Mouse (Mus musculus): ENCODE data around the gene 1700020L24Rik.

Gene 1700020L24Rik

DNA sequence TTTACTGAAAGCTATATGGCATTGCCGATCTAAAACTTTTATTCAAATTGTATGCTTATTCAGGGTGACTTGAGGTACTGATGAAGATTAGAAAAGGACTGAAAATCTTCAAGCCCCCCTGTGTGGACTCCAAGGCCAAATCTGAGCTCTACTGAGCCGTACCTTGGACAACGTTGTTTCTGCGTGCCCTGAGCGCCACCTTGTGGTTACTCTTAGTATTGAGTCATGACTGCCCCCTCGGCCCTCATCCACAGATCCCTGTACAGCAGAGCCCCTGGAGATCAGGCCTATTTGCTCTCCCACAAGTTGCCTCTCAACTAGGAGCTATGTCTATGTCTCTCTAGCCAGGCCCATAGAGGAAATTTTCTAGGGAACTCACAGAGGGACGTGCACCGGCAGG, 12.8 kb upstream of the 1700020L24Rik start:
- POLR2A ChIA-PET, result interaction anchor here in 3 of 4 experiments (0.8 to 2.0 kb wide), 8 partner anchors 8 to 154 kb away, joined by 3 to 7 read pairs (median 3); partner anchors contain the start of genes Ap2b1 (in 1 of the 3) and Taf15 (in 1 of the 3)

DNA sequence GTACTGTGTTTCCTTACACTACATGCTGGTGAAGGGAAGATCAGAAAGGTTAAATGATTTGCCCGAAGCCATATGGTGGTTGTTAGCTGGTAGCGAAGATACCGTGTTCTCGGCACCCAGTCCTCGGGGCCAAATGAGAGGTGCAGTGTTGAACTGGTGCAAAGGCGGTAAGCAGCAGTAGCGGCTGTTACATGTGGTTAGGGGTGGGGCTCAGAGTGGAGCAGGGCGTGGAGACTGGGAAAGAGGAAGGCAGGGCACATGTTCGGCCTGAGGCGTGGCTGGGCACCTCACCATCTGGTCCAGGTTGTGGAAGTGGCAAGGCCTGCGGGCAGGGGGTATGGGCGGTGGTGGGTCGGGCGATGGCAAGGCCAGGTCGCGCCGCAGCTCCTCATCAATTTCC, 10.5 kb upstream of the 1700020L24Rik start:
- ChIA-PET CTCF (interaction anchor here in 2 of 4 experiments (0.9 to 3.1 kb wide), 4 partner anchors 10 to 94 kb away, joined by 3 to 11 read pairs (median 3); partner anchors contain the start of gene Rasl10b (in 1 of the 2)), POLR2A (interaction anchor here in 2 of 4 experiments (0.8 to 2.7 kb wide), 18 partner anchors 9 to 156 kb away, joined by 3 to 11 read pairs (median 4); partner anchors contain the start of genes Ap2b1 (in 2 of the 2), Taf15 (in 2 of the 2) and Pex12 (in 1 of the 2))

More for the DNA sequence above, 12.8 kb upstream of the 1700020L24Rik start:
- CTCF ChIA-PET, result interaction anchor here (0.6 to 1.6 kb wide), 33 partner anchors 9 to 586 kb away, joined by 3 to 9 read pairs (median 4); partner anchors contain the start of genes Rasl10b (in 2 of the 4), Ap2b1 (in 1 of the 4) and Taf15 (in 1 of the 4)

DNA sequence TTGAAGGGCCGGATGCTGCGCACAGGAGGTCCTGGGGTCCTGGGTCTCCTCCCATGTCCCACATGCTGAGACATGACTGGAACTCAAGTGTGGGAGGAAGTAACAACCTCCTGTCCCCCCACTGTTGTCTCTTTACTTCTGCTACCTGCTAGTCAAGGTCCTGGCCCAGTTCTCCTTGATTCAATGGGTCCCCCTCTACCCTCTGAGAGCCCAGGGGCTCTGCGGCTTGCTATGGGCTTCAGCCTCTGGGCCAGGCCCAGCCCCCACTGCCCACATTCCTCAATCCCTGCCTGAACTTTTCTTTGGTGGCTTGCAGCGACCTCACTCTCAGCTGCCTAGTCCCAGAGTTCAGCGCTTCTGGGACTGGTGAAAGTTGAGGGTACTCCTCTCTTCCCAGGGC, 8.1 kb upstream of the 1700020L24Rik start, which contains the start of gene Gas2l2:
Gene Gas2l2, minus strand, starts transcription at position 101 of the 400 bp plus-strand sequence.
- CTCF ChIA-PET, result interaction anchor here in 1 of 4 experiments (3.1 kb wide), 1 partner anchor 11 kb away, joined by 11 read pairs; no protein-coding TSS in a partner anchor
- POLR2A ChIA-PET, result interaction anchor here in 3 of 4 experiments (0.8 to 1.7 kb wide), 4 partner anchors 8 to 158 kb away, joined by 3 to 7 read pairs (median 4); no protein-coding TSS in a partner anchor

DNA sequence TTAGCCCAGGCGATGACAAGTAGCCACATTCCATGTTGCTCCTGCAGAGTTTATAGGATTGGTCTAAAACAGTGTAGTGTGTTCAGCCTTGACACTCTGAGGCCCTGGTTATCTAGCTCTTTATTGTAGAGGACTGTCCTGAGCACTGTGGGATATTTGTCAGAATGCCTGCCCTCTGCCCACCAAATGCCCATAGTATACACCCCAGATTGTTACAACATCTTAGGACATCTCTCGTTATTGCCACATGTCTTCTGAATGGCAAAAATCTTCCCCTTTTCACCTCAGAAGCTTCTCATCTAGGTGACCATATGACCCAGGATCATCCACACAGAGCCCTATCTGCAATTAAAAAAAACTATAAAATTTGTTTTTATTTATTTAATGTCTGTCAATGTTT, 4.9 kb upstream of the 1700020L24Rik start:
- CTCF ChIA-PET, result interaction anchor here in 1 of 4 experiments (0.9 kb wide), 1 partner anchor 10 kb away, joined by 4 read pairs; no protein-coding TSS in a partner anchor
- POLR2A ChIA-PET, result interaction anchor here in 1 of 4 experiments (1.1 kb wide), 1 partner anchor 321 kb away, joined by 3 read pairs; the partner anchor contains the start of gene Heatr6

DNA sequence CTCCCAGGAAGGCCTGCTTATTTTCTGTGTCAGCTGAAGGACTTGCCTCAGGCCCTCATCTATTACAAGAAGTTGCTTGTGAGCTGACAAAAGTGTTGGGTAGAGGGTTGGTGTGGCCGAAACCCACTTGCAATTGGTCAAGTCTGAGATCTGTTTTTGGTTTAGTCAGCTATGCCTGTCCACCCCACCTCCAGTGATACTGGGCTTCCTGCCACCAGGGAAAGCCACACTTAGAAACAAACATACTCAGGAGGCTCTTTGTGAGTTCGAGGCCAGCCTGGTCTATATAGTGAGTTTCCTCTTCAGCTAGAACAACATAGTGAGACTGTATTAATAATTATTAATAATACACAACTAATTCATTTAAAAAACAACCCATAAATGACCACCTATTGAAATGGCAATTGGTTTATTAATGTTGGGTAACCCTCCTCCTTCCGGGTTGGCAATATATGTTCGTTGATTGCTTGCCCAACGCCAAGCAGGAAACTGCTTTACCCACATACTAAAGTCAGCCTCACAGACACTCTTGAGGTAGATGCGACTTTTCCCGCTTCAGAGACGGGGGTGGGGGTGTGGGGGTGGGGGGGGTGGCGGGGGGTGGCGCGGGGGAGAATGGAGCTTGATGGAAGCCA, 2.1 kb downstream of the 1700020L24Rik start:
- CTCF ChIA-PET, result interaction anchor here (0.7 to 5.5 kb wide), 32 partner anchors 11 to 156 kb away, joined by 3 to 34 read pairs (median 4); partner anchors contain the start of genes Taf15 (in 3 of the 4), Ap2b1 (in 1 of the 4), Gas2l2 (in 1 of the 4) and Mmp28 (in 1 of the 4)
- POLR2A ChIA-PET, result interaction anchor here (1.0 to 30.5 kb wide), 9 partner anchors 11 to 148 kb away, joined by 3 to 563 read pairs (median 4); partner anchors contain the start of genes Taf15 (in 3 of the 4) and Gas2l2 (in 1 of the 4)

DNA sequence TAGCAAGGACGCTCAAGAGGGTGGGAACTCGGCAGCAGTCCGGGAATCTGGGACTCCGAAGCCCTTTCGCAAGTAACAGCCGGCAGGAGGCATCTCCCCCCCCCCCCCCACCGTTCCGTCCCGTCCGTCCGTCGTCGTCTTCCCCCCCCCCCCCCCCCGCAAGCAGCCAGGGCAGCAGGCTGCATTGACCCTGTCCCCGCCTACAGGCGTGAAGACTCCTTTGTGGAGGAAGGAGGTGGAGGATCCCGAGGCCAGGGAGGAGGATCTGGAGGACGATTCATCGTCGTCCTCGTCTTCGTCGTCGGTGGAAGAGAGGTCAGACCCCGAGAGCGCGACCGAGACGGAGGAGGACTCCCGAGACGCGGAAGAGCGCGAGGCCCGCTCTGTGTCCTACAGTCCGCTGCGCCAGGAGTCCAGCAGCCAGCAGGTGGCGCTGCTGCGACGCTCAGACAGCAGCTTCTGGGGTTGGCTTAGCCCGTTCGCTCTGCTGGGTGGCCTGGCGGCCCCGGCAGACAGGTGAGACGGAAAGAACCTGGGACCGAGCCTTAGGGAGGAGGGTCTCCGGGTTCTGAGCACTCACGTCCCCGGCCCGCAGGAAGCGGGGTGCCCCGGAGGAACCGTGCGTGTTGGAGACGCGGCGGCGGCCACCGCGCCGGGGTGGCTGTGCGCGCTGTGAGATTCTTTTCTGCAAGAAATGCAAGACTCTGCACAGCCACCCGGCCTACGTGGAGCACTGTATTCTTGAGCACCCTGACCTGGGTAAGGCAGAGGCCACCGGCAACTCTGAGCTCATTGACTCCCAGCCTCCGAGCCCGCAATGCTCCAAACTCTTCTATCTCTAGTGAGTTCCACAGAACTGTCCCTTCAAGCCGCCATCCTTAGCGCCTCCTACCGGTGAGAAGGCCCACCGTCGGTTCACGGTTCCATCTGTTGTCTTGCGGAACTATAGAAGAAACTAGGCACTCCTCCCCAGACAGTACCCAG, 2.9 kb downstream of the 1700020L24Rik start:
- POLR2A ChIA-PET, result interaction anchor here (0.7 to 30.5 kb wide), 13 partner anchors 9 to 138 kb away, joined by 3 to 563 read pairs (median 4); partner anchors contain the start of genes Taf15 (in 3 of the 4), Gas2l2 (in 1 of the 4) and Pex12 (in 1 of the 4)
- CTCF ChIA-PET, result interaction anchor here (0.6 to 5.5 kb wide), 36 partner anchors 10 to 594 kb away, joined by 3 to 34 read pairs (median 4); partner anchors contain the start of genes Taf15 (in 3 of the 4), Ap2b1 (in 1 of the 4), Gas2l2 (in 1 of the 4) and Mmp28 (in 1 of the 4)

DNA sequence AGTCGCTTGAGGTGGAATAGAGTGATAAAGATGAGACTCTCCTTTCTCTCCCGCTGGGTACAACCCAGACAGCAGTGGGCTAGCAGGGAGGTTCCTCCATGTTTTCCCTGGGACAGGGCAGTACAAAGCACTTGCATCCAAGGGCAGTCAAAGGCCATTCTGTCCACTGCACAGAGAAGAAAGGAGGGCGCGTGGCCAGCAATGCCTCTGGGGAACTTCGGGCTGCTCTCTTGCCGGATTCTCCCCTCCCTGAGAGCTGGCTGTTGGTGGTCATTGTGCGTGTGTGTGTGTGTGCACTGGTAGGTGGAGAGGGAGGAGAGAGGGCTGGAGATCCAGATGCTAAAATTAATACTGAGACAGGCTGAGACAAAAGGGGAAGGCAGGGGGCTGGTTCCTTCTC, 3.8 kb downstream of the 1700020L24Rik start:
- CTCF ChIA-PET, result interaction anchor here in 3 of 4 experiments (1.3 to 5.5 kb wide), 13 partner anchors 8 to 142 kb away, joined by 3 to 34 read pairs (median 6); partner anchors contain the start of genes Taf15 (in 3 of the 3) and Ap2b1 (in 1 of the 3)
- POLR2A ChIA-PET, result interaction anchor here (0.5 to 30.5 kb wide), 13 partner anchors 8 to 139 kb away, joined by 3 to 563 read pairs (median 4); partner anchors contain the start of genes Taf15 (in 3 of the 4), Gas2l2 (in 1 of the 4) and Pex12 (in 1 of the 4)

DNA sequence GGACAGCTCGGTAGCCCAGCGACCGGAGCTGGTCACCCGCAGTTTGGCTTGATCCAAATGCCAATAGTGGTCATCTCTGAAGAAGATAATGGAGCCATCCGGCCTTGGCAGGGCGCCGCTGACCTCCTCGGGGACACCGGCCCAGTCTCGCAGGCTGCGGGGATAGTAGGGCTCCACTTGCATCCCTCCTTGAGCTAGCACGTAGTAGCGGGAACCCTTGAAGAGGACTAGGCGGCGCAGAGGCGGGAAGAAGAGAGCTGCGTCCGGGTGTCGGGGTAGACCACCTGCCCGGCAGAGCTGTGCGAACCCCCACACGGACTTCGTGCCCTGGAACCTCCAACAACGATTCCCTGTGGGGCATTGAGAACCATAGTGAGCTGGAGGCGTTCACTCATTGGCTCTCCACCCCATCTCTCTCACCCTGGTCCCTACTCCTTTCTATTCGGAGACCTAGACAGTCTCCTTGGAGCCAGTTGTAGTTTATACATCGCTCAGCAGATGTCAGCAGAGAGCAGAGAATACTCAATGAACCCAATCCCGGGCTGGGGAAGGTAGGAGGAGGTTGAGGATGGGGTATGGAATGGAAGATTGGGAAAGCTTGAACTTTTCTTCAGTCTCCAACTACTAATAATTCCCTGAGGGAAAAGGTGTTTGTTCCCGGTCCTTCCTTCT, 5.3 kb downstream of the 1700020L24Rik start:
- CTCF ChIA-PET, result interaction anchor here (0.5 to 5.5 kb wide), 24 partner anchors 10 to 528 kb away, joined by 3 to 34 read pairs (median 4); partner anchors contain the start of gene Taf15 (in 3 of the 4)

DNA sequence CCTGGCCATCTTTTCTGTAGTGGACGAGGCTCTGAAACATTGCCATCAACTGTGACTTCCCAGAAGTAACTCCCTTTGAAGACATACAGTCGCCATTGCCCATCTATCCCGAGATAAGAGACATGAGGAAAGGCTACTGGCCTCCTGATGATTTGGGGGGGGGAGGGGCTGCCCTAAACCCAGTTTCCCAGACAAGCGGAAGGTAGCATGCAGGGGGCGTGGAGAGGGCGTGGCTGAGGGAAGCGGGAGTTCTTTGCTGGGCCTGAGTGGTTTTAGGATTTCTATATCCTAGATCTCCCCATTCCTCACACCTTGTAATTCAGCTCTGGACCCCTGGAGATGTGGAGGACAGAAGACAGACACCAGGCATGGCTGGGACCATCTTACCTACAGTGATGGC, 6.3 kb downstream of the 1700020L24Rik start:
- POLR2A ChIA-PET, result interaction anchor here in 3 of 4 experiments (0.8 to 30.5 kb wide), 7 partner anchors 12 to 58 kb away, joined by 3 to 563 read pairs (median 5); partner anchors contain the start of genes Taf15 (in 3 of the 3) and Mmp28 (in 1 of the 3)
- CTCF ChIA-PET, result interaction anchor here in 3 of 4 experiments (0.7 to 5.5 kb wide), 9 partner anchors 14 to 529 kb away, joined by 3 to 34 read pairs (median 4); partner anchors contain the start of gene Taf15 (in 2 of the 3)

More for the DNA sequence above, 5.3 kb downstream of the 1700020L24Rik start:
- POLR2A ChIA-PET, result interaction anchor here (0.8 to 30.5 kb wide), 16 partner anchors 9 to 171 kb away, joined by 3 to 563 read pairs (median 4); partner anchors contain the start of genes Taf15 (in 4 of the 4), Mmp28 (in 2 of the 4) and Ap2b1 (in 1 of the 4)

DNA sequence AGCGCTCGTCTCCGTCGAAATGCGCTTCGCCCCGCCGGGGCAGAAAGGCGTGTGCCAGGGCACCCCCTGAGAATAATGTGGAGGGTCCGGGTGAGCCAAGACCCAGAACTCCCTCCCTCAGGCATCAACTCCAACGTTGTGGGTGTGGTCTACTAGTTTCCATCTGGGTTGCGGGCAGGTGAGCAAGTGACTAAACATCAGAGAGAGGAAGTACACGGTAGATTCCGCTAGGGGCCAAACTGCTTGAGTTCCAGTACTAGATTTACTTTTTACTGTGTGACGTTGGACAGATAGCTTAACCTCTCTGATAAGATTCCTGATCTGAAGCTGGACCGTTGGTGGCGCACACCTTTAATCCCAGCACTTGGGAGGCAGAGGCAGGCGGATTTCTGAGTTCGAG, 7.5 kb downstream of the 1700020L24Rik start:
- CTCF ChIA-PET, result interaction anchor here in 2 of 4 experiments (0.6 to 1.7 kb wide), 6 partner anchors 10 to 111 kb away, joined by 3 to 12 read pairs (median 3); partner anchors contain the start of gene Taf15 (in 1 of the 2)
- POLR2A ChIA-PET, result interaction anchor here in 3 of 4 experiments (0.8 to 30.5 kb wide), 8 partner anchors 13 to 44 kb away, joined by 3 to 563 read pairs (median 4); partner anchors contain the start of genes Taf15 (in 3 of the 3) and Mmp28 (in 1 of the 3)

DNA sequence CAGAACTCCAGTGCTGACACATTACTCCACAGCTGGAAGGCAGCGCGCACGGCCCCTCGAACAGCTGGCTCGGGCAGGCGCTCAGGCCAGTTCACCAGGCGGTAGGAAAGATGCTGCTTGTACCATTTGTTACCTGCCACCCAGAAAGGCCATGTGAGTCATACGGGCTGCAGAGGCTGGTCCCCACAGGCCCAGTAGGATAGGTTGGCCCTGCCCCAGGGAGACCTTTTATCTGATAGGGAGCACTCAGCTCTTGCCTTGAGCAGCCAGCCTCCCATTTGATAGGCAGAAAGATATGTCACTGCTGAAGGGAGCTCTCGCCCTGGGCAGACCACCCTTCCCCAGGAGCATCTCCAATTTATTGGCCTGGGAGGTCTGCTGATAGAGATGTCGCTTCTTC, 10.1 kb downstream of the 1700020L24Rik start:
- ChIA-PET POLR2A (interaction anchor here in 3 of 4 experiments (1.0 to 30.5 kb wide), 11 partner anchors 9 to 149 kb away, joined by 3 to 563 read pairs (median 4); partner anchors contain the start of genes Taf15 (in 3 of the 3), Ap2b1 (in 2 of the 3) and Mmp28 (in 2 of the 3)), CTCF (interaction anchor here in 1 of 4 experiments (2.5 kb wide), 1 partner anchor 25 kb away, joined by 6 read pairs; the partner anchor contains the start of gene Taf15)

DNA sequence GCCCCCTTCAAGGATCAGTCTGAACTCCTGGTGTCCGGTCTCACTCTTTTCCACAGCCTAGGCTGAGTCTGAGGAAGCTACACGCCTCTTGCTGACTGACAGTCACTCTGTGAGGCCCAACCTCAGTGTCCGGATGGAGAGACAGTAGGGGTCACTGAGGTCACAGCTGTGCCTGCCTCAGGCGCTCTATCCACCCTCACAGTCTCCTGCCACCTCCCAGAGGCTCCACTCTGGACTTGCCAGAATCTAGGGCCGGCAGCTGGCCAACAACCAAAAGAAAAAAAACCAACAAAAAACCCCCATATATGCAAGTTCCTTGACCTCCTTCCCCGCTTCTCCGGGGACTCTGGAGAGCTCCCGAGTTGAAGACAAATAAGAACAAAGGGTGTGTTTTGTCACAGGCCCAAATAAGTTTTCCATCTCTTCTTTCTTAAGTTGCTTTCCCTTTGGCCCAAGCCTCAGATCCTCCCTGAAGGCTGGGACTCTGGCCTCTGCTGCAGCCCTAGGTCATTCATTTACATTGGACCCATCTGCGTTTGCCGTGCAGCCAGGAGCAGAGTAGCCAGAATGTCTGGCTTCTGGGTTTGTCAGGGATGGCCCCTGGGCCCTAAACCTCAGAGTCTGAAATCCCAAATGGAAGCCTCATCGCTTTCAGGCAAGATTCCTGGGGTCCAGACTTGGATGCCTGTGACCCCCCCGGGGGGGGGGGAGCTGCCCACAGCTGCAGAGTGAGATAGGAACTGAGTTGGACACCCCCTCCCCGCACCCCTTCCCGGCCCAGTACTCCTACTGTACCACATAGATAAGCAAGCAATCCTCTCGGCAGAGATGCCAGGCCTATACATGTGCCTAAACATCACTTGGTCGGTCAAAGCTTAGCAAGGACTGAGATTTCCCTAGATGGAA, 10.8 kb downstream of the 1700020L24Rik start:
- POLR2A ChIA-PET, result interaction anchor here (0.6 to 30.5 kb wide), 12 partner anchors 10 to 150 kb away, joined by 3 to 563 read pairs (median 4); partner anchors contain the start of genes Taf15 (in 4 of the 4), Ap2b1 (in 2 of the 4) and Mmp28 (in 2 of the 4)
- CTCF ChIA-PET, result interaction anchor here in 2 of 4 experiments (0.6 to 2.5 kb wide), 2 partner anchors 24 to 405 kb away, joined by 3 to 6 read pairs; partner anchors contain the start of gene Taf15 (in 1 of the 2)

DNA sequence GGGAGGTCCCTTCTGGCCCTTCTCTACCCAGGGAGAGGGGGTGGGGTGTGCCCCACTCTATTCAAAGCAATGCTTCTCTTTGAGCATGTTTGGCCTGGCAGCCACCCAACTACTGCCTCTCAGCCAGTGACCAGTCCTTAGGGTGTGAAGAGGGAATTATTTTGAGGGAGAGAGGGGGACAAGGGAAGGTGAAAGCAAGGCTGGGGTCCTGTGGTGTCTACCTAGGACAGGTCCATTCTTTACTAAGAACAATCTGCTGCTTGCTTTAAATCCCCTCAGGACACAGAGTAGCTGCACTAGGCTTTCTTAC, 11.4 kb downstream of the 1700020L24Rik start:
- CTCF ChIA-PET, result interaction anchor here in 2 of 4 experiments (0.6 to 2.5 kb wide), 2 partner anchors 24 to 406 kb away, joined by 3 to 6 read pairs; partner anchors contain the start of gene Taf15 (in 1 of the 2)
- POLR2A ChIA-PET, result interaction anchor here (0.6 to 30.5 kb wide), 8 partner anchors 14 to 150 kb away, joined by 3 to 563 read pairs (median 10); partner anchors contain the start of genes Taf15 (in 4 of the 4), Mmp28 (in 2 of the 4) and Ap2b1 (in 1 of the 4)

DNA sequence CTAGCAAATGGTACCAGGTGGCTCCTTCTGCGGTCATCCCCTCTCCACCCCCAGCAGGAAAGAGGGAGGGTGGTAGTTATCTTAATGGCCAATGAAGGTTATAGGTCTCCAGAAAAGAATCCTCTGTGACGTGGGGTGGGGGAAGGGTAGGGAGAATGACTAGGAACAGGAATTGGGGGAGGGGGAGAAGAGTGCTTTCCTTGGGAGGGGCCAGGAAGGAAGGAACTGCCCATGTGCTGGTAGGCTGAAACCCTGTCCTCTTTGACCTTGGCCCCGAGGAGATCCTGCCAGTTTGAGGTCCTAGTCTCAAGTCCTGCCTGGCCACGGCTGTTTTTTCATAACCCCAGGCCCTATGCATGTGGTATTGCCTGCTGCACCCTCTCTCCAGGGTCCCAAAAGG, 11.8 kb downstream of the 1700020L24Rik start:
- ChIA-PET POLR2A (interaction anchor here (0.7 to 30.5 kb wide), 9 partner anchors 8 to 178 kb away, joined by 3 to 563 read pairs (median 6); partner anchors contain the start of genes Taf15 (in 4 of the 4) and Mmp28 (in 1 of the 4)), CTCF (interaction anchor here in 3 of 4 experiments (0.6 to 2.5 kb wide), 3 partner anchors 9 to 406 kb away, joined by 3 to 9 read pairs (median 6); partner anchors contain the start of gene Taf15 (in 1 of the 3))

All from embryonic stem cell, embryonic (primary cell).